Mouse (Mus musculus) megakaryocyte, embryonic 14.5 days (primary cell): Measurements from ENCODE around the gene Pard3.

Experiments used
- FLI1 ChIP-seq: IDR thresholded peaks from 2 replicates; pipeline ENCODE4 v1.6.1; 2012; ENCODE audit warnings: low read length, inconsistent platforms, mixed read lengths
- GATA1 ChIP-seq: IDR thresholded peaks from 3 replicates; pipeline ENCODE4 v1.6.1; 2012; ENCODE audit warnings: mixed read lengths, low read length, inconsistent platforms, borderline replicate concordance

DNA sequence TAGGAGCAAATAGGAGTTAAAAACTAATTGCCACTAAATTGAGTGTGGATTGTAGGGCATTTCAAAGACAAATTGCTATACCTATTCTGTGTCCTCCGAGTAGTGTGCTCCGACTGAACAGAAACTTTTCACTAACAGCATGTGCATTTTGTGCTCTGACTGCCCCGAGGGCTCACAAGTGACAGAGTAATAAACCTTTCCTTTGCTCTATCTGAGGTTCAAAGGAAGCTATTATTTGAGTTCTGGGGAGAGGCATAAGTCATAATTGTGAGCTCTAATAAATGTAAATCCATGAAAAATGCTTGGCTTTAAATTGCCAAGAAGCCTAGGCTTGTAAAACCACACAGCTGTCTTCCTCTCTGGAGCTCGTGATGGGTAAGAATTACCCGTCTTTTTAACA lies 156.5 kb downstream of the Pard3 start:
- no peak for TF ChIP-seq GATA1
- TF ChIP-seq FLI1 = no peak
